9 mouse cellular contexts compared by ENCODE assay signal in genomic region chr6:99692206-99692915, GRCm38 (mm10). TPM values are rescaled to one million over a fixed set of nuclear protein-coding genes. Genes with fewer than 3 reads are reported as not detected.
DNase-seq lines count a peak whose midpoint lies in the region; ATAC-seq lines count a peak whose summit lies in the region.
"Had no signal": no experiment of that assay in that cellular context is flagged by ENCODE, and none has a peak within 500 bp of the region (broad histone marks: within the 10 kb centered on the region; RNA-seq: fewer than 3 reads in every experiment).

Gene Gpr27 (plus strand): TSS chr6:99692679.

- H3K9ac ChIP-seq in embryonic facial prominence, embryonic 12.5 days, result peak within 1 kb of the TSS; percentile 88
- H3K9ac ChIP-seq in midbrain, embryonic 15.5 days, result peak within 1 kb of the TSS; percentile 71

- H3K4me2 ChIP-seq in embryonic facial prominence, embryonic 12.5 days (replicated peaks), result peak within 1 kb of the TSS; percentile 94
- peak within 1 kb of the TSS; percentile 88 for H3K4me2 ChIP-seq in midbrain, embryonic 15.5 days

- H3K27me3 ChIP-seq in embryonic facial prominence, embryonic 12.5 days, result peaks cover 53% of the 10 kb centered on the region
- H3K27me3 ChIP-seq in midbrain, embryonic 15.5 days (replicated peaks), result peaks cover 8% of the 10 kb centered on the region; the same call in 1 of the 2 replicates
- H3K27me3 ChIP-seq: CH12.LX had no signal

- under 1% methylated on average over 64 of the region's 112 CpGs for WGBS in embryonic facial prominence, embryonic 12.5 days
- WGBS in midbrain, embryonic 15.5 days, result under 1% methylated on average over 94 of the region's 112 CpGs

- DNase-seq in heart, adult 18-20 months, result peak; percentile 8 to 12
- DNase-seq in heart, adult 9 months (ENCODE audit: low spot score in 2 of 2), result no peak
- DNase-seq in adrenal gland, postnatal 14 days, result peak; percentile 51
- peak; percentile 25 to 39 for DNase-seq in heart, postnatal 14 days
- DNase-seq in left cerebral cortex, postnatal 10 days (ENCODE audit: extremely low spot score in 1 of 2, low spot score in 2 of 2), result peak in 1 of 2 experiments; percentile 75
- DNase-seq in urinary bladder, postnatal 14 days (ENCODE audit: low spot score), result peak; percentile 34

- no peaks in the 10 kb centered on the region for H3K9me3 ChIP-seq in embryonic facial prominence, embryonic 12.5 days
- no peaks in the 10 kb centered on the region for H3K9me3 ChIP-seq in midbrain, embryonic 15.5 days

- peak; percentile 57 for ATAC-seq in embryonic facial prominence, embryonic 12.5 days (ENCODE audit: insufficient number of reproducible peaks, insufficient read depth, low FRiP score, low TSS enrichment)
- peak; percentile 89 for ATAC-seq in midbrain, embryonic 15.5 days (replicated peaks)

- H3K36me3 ChIP-seq in embryonic facial prominence, embryonic 12.5 days, result no peaks in the 10 kb centered on the region
- no peaks in the 10 kb centered on the region for H3K36me3 ChIP-seq in midbrain, embryonic 15.5 days (replicated peaks)

- intact Hi-C loops in heart, postnatal 14 days (cut with DNase I), result no loop called here
- intact Hi-C loops in left cerebral cortex, postnatal 10 days (cut with DNase I), result no loop called here

- H3K4me1 ChIP-seq in embryonic facial prominence, embryonic 12.5 days, result peaks cover 15% of the 10 kb centered on the region
- H3K4me1 ChIP-seq in midbrain, embryonic 15.5 days, result peaks cover 35% of the 10 kb centered on the region

- peak within 1 kb of the TSS; percentile 76 for H3K4me3 ChIP-seq in embryonic facial prominence, embryonic 12.5 days
- peak within 1 kb of the TSS; percentile 85 for H3K4me3 ChIP-seq in midbrain, embryonic 15.5 days

- H3K27ac ChIP-seq in embryonic facial prominence, embryonic 12.5 days, result peak within 1 kb of the TSS; percentile 68
- peak within 1 kb of the TSS; percentile 95 for H3K27ac ChIP-seq in midbrain, embryonic 15.5 days

RNA-seq across cellular contexts. Expression of gene Gpr27, which starts in this region (rescaled TPM):
- total RNA-seq in heart, adult 18-20 months (2021), result 1 to 10 TPM; 9.2 to 10.0 TPM
- total RNA-seq in adrenal gland, postnatal 14 days (2021), result 2.8 and 3.6 TPM in 2 replicates
- 7.7 and 8.7 TPM in 2 replicates for polyA plus RNA-seq in embryonic facial prominence, embryonic 12.5 days (2016; fragmentation: Nextera tagmentation; extraction: Ambion mirVana)
- 1 to 10 TPM; 2.8 to 3.4 TPM for total RNA-seq in heart, postnatal 14 days (2021)
- 10 to 100 TPM; 57.5 to 60.0 TPM for total RNA-seq in left cerebral cortex, postnatal 10 days (2021)
- polyA plus RNA-seq in midbrain, embryonic 15.5 days (2015; fragmentation: Nextera tagmentation; extraction: Ambion mirVana), result 21.4 and 24.6 TPM in 2 replicates
- total RNA-seq: CH12.LX had no signal

Comparison
In these comparisons a context has a peak if more than half of its experiments do, and no peak if none do; other contexts are left out.
1. RNA of gene Gpr27 (total RNA-seq): 57.5 to 60.0 TPM in left cerebral cortex, postnatal 10 days; 9.2 to 10.0 TPM in heart, adult 18-20 months, 2.8 to 3.4 TPM in heart, postnatal 14 days and 2.8 to 3.6 TPM in adrenal gland, postnatal 14 days; every median in the first group is over 4 times any median in the second.
2. DNase-seq: peak in heart, adult 18-20 months (2 of 2), adrenal gland, postnatal 14 days (single experiment), heart, postnatal 14 days (2 of 2) and urinary bladder, postnatal 14 days (single experiment); none in heart, adult 9 months (0 of 2).